ENCODE assay signal across 13 mouse cellular contexts in genomic region chr8:126989363-126990153, GRCm38 (mm10). TPM values are rescaled to one million over a fixed set of nuclear protein-coding genes. Genes with fewer than 3 reads are reported as not detected.
DNase-seq lines count a peak whose midpoint lies in the region; ATAC-seq and TF ChIP-seq lines count a peak whose summit lies in the region.
"Had no signal": no experiment of that assay in that cellular context is flagged by ENCODE, and none has a peak within 500 bp of the region (broad histone marks: within the 10 kb centered on the region; RNA-seq: fewer than 3 reads in every experiment).

No protein-coding gene starts in this region.

- no peak overlapping the region for H3K4me3 ChIP-seq in left cerebral cortex, adult 2 months
- H3K4me3 ChIP-seq: hindbrain, embryonic 10.5 days had no signal

- DNase-seq in frontal cortex, postnatal 10 days (ENCODE audit: low spot score in 2 of 2): no peak
- no peak for DNase-seq in left cerebral cortex, adult 2 months (ENCODE audit: extremely low spot score in 1 of 2, low spot score in 2 of 2)
- DNase-seq in left cerebral cortex, postnatal 14 days (ENCODE audit: low spot score in 2 of 2): no peak
- peak; percentile 32 for DNase-seq in 416B (ENCODE audit: low read depth)
- peak; percentile 45 for DNase-seq in brain, adult 2 months (ENCODE audit: low read depth, low spot score)
- DNase-seq in yolk sac, embryonic 10.5 days (ENCODE audit: low spot score): no peak
- no peak for DNase-seq in ovary, adult 18-20 months (ENCODE audit: low spot score)
- DNase-seq: cerebellum, adult 18-20 months; kidney, adult 2 months; right cerebral cortex, adult 18-20 months; spleen, adult 18-20 months had no signal

- H3K27ac ChIP-seq in left cerebral cortex, adult 2 months: no peak overlapping the region
- H3K27ac ChIP-seq: hindbrain, embryonic 10.5 days had no signal

- peak; percentile 36 for TF ChIP-seq CTCF in left cerebral cortex, adult 2 months (IDR thresholded peaks at IDR 0.05)

- peak; percentile 64; the same call in 1 of the 2 replicates for ATAC-seq in frontal cortex, adult (ENCODE audit: low TSS enrichment)

- intact Hi-C loops in left cerebral cortex, adult 2 months (cut with DNase I): loop anchor here (5.0 to 10.0 kb wide), 2 partner anchors 73 to 1495 kb away; partner anchors contain the start of gene Pard3
- intact Hi-C loops in left cerebral cortex, postnatal 14 days (cut with DNase I): no loop called here

RNA-seq across cellular contexts. Expression of gene Rbm34, which starts 18.7 kb away (rescaled TPM):
- 10 to 100 TPM; 13.9 to 14.8 TPM for total RNA-seq in left cerebral cortex, adult 2 months (2021)
- 10 to 100 TPM; 12.8 to 14.1 TPM for total RNA-seq in left cerebral cortex, postnatal 14 days (2021)

RNA-seq across cellular contexts. Expression of gene Tomm20, which starts 43.9 kb away (rescaled TPM):
- total RNA-seq in left cerebral cortex, adult 2 months (2021): 100 to 1,000 TPM; 181 to 182 TPM
- 100 to 1,000 TPM; 162 to 168 TPM for total RNA-seq in left cerebral cortex, postnatal 14 days (2021)

Comparison
In these comparisons a context has a peak if more than half of its experiments do, and no peak if none do; other contexts are left out.
1. DNase-seq: peak in 416B (single experiment) and brain, adult 2 months (single experiment); none in frontal cortex, postnatal 10 days (0 of 2), left cerebral cortex, adult 2 months (0 of 2), left cerebral cortex, postnatal 14 days (0 of 2), yolk sac, embryonic 10.5 days (single experiment) and ovary, adult 18-20 months (single experiment).